Mouse (Mus musculus) neural tube, embryonic 14.5 days (tissue): ENCODE measurements around the gene Nat8f1. TPM values are rescaled to one million over a fixed set of nuclear protein-coding genes. Genes with fewer than 3 reads are reported as not detected.
"Not testable (repeated sequence)": the region's sequence is repeated elsewhere in the genome, so short reads cannot be mapped to it uniquely, and the experiment has no call there.

ENCODE experiments used
- ATAC-seq: fragments of 200-750 bp; cut with Nextera tagmentation; 2 replicates; pipeline ENCODE4 v1.8.0; 2017; ENCODE audit warnings: low read depth, mild to moderate bottlenecking, moderate TSS enrichment, moderate library complexity
- H3K27ac ChIP-seq: fragments of 300-500 bp; sonication (generic); 2 replicates; pipeline ENCODE4 v1.5.1; 2014; ENCODE audit warnings: low read depth, mild to moderate bottlenecking, control low read depth, low read length, moderate library complexity, mixed read lengths
- H3K27me3 ChIP-seq: fragments of 300-500 bp; sonication (generic); 2 replicates; pipeline ENCODE4 v1.6.1; 2014; ENCODE audit warnings: low read length; ENCODE audit not compliant: control insufficient read depth, insufficient read depth
- H3K36me3 ChIP-seq: fragments of 300-500 bp; sonication (generic); 2 replicates; pipeline ENCODE4 v1.6.1; 2014; ENCODE audit warnings: low read length, mixed read lengths; ENCODE audit not compliant: control insufficient read depth, insufficient read depth
- H3K4me1 ChIP-seq: fragments of 300-500 bp; sonication (generic); 2 replicates; pipeline ENCODE4 v1.6.1; 2014; ENCODE audit warnings: low read length; ENCODE audit not compliant: control insufficient read depth, insufficient read depth
- H3K4me2 ChIP-seq: fragments of 300-500 bp; sonication (generic); 2 replicates; pipeline ENCODE4 v1.6.1; 2014; ENCODE audit warnings: mild to moderate bottlenecking, low read depth, low read length, control low read depth
- H3K4me3 ChIP-seq: fragments of 300-500 bp; sonication (generic); 2 replicates; pipeline ENCODE4 v1.5.1; 2014; ENCODE audit warnings: low read depth, low read length, control low read depth, mixed read lengths
- H3K9ac ChIP-seq: fragments of 300-500 bp; sonication (generic); replicated peaks from 2 replicates; pipeline ENCODE4 v1.6.1; 2014; ENCODE audit warnings: low read depth, mild to moderate bottlenecking, control low read depth, low read length, mixed read lengths
- H3K9me3 ChIP-seq: fragments of 300-500 bp; sonication (generic); 2 replicates; pipeline ENCODE4 v1.6.1; 2016; ENCODE audit warnings: low read length; ENCODE audit not compliant: control insufficient read depth
- WGBS: fragments of 180-500 bp; shearing (Covaris S2); extraction: QIAGEN DNeasy Blood & Tissue Kit; methylation state at CpG from one replicate; pipeline ENCODE4 v1.1.7; 2014; 5-methylcytosine and 5-hydroxymethylcytosine counted together
- polyA plus RNA-seq: library from polyadenylated mRNA; unstranded; fragments of >200 nt; fragmentation: Nextera tagmentation; extraction: Ambion mirVana; gene quantifications from 2 replicates; pipeline ENCODE4 v1.2.1, GENCODE M21; 2014

Nat8f1 gene
- polyA plus RNA-seq, 1 experiment from 2014 or later = 18.1 TPM

DNA sequence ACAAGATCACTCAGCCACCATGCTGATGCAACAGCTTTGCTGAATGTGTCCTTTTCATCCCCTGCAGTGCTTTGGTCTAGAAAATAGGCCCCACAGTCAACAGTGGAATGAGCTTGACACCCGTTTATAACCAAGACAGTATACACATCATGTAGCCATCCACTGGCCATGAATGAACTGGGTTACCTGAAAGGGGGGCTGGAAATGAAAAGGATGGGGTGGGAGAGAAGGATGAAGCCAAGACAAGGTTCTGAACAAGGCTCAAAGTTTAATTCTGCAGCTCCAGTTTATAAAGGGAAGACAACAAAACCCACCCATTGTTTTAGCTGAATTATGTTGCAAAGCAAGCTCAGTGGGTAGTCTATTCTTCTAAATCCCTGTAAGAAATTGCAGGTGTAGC, 31.2 kb downstream of the Nat8f1 start:
- WGBS = 92% methylated on average over 1 of the region's 1 CpGs
- Histone ChIP-seq H3K4me1 (no peaks in the 10 kb centered on the region), H3K4me2 (no peak overlapping the region), H3K27ac (no peak overlapping the region), H3K9me3 (no peaks in the 10 kb centered on the region), H3K36me3 (no peaks in the 10 kb centered on the region), H3K27me3 (no peaks in the 10 kb centered on the region), H3K9ac (no peak overlapping the region), H3K4me3 (no peak overlapping the region)
- ATAC-seq = no peak

GRCm38 (mm10) chr6:85883246-85883645, 32.2 kb downstream of the Nat8f1 start:
- not testable (repeated sequence) for H3K4me3 ChIP-seq, H3K36me3 ChIP-seq, H3K9ac ChIP-seq, H3K27ac ChIP-seq, H3K27me3 ChIP-seq, H3K4me2 ChIP-seq, H3K4me1 ChIP-seq, ATAC-seq, H3K9me3 ChIP-seq
- 92% methylated on average over 9 of the region's 9 CpGs for WGBS

- not testable (repeated sequence) for H3K9me3 ChIP-seq, H3K27ac ChIP-seq, H3K4me2 ChIP-seq, H3K4me3 ChIP-seq, ATAC-seq, H3K9ac ChIP-seq, H3K4me1 ChIP-seq, H3K27me3 ChIP-seq, H3K36me3 ChIP-seq
- 91% methylated on average over 5 of the region's 5 CpGs for WGBS
Measured at GRCm38 (mm10) chr6:85869006-85869405, 46.5 kb downstream of the Nat8f1 start, which contains the start of gene Nat8f2. Gene Nat8f2, minus strand, starts transcription at chr6:85869158.

- Histone ChIP-seq H3K27ac (no peak overlapping the region), H3K9me3 (no peaks in the 10 kb centered on the region), H3K36me3 (no peaks in the 10 kb centered on the region), H3K27me3 (no peaks in the 10 kb centered on the region), H3K4me1 (no peaks in the 10 kb centered on the region), H3K9ac (no peak overlapping the region), H3K4me2 (no peak overlapping the region), H3K4me3 (no peak overlapping the region)
- 88% methylated on average over 8 of the region's 8 CpGs for WGBS
- no peak for ATAC-seq
Measured at GRCm38 (mm10) chr6:85867726-85868690, 47.5 kb downstream of the Nat8f1 start.

DNA sequence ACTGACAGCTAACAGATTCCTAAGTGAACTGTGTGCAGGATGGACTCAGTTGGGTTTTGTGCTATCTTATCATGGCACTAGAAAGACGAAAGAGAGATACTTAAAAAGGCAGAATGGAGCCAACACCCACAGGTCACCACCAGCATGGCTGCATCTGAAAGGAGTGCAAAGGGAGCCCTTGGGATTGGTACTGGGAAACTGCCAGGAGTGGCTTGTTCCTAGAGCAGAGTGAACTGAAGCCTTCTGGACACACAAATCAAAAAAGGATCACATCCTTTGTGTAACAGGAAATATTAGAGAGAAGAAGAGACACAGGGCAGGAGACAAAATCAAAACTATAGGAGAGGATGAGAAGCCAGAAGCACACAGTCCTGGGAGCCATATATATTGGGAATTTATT, 48.5 kb downstream of the Nat8f1 start:
- ATAC-seq = not testable (repeated sequence)

GRCm38 (mm10) chr6:85866166-85866565, 49.3 kb downstream of the Nat8f1 start:
- H3K4me1 ChIP-seq, H3K27ac ChIP-seq, H3K27me3 ChIP-seq, H3K4me2 ChIP-seq, ATAC-seq, H3K4me3 ChIP-seq, H3K9ac ChIP-seq, H3K9me3 ChIP-seq, H3K36me3 ChIP-seq: not testable (repeated sequence)
- WGBS = 87% methylated on average over 3 of the region's 3 CpGs

More for the DNA sequence above, 48.5 kb downstream of the Nat8f1 start:
- H3K9me3 ChIP-seq, H3K27me3 ChIP-seq, H3K9ac ChIP-seq, H3K4me2 ChIP-seq, H3K4me1 ChIP-seq, H3K4me3 ChIP-seq, H3K36me3 ChIP-seq, H3K27ac ChIP-seq: not testable (repeated sequence)
- WGBS = 81% methylated on average over 1 of the region's 1 CpGs

GRCm38 (mm10) chr6:85864900-85865639, 50.4 kb downstream of the Nat8f1 start:
- H3K4me2 ChIP-seq, H3K9ac ChIP-seq, ATAC-seq, H3K4me1 ChIP-seq, H3K36me3 ChIP-seq, H3K4me3 ChIP-seq, H3K9me3 ChIP-seq, H3K27me3 ChIP-seq, H3K27ac ChIP-seq: not testable (repeated sequence)
- 58% methylated on average over 6 of the region's 7 CpGs for WGBS

- H3K4me3 ChIP-seq = no peak overlapping the region
- no peaks in the 10 kb centered on the region for H3K27me3 ChIP-seq
- WGBS = 98% methylated on average over 2 of the region's 2 CpGs
- H3K9ac ChIP-seq = no peak overlapping the region
- no peaks in the 10 kb centered on the region for H3K9me3 ChIP-seq
- no peak overlapping the region for H3K27ac ChIP-seq
- no peaks in the 10 kb centered on the region for H3K4me1 ChIP-seq
- no peak for ATAC-seq
- no peak overlapping the region for H3K4me2 ChIP-seq
- no peaks in the 10 kb centered on the region for H3K36me3 ChIP-seq
Measured at GRCm38 (mm10) chr6:85863840-85864239, 51.6 kb downstream of the Nat8f1 start.

- WGBS = 90% methylated on average over 2 of the region's 2 CpGs
- ATAC-seq = no peak
- Histone ChIP-seq H3K4me2 (no peak overlapping the region), H3K4me3 (no peak overlapping the region), H3K9me3 (no peaks in the 10 kb centered on the region), H3K27ac (no peak overlapping the region), H3K27me3 (no peaks in the 10 kb centered on the region), H3K36me3 (no peaks in the 10 kb centered on the region), H3K9ac (no peak overlapping the region), H3K4me1 (no peaks in the 10 kb centered on the region)
Measured at GRCm38 (mm10) chr6:85863136-85863535, 52.4 kb downstream of the Nat8f1 start.
